Mouse (Mus musculus): ENCODE results near the gene Cpa3. TPM values are rescaled to one million over a fixed set of nuclear protein-coding genes. Genes with fewer than 3 reads are reported as not detected.

Gene Cpa3
- not detected in 2 replicates for polyA plus RNA-seq (2011; ENCODE audit: insufficient read length, low read depth, missing spikeins)

GRCm38 (mm10) chr3:20242050-20242449 lies at the start of gene Cpa3:
Cpa3 (minus strand) TSS chr3:20242181.
- Histone ChIP-seq H3K4me3 (ENCODE audit: insufficient read depth, low read length) (no peak within 1 kb of the TSS), H3K4me1 (ENCODE audit: control insufficient read depth, insufficient read depth, low read length) (no peaks in the 10 kb centered on the region), H3K27ac (ENCODE audit: insufficient read depth, low read length) (no peak within 1 kb of the TSS)
- TF ChIP-seq CTCF (IDR thresholded peaks at IDR 0.05; ENCODE audit: borderline replicate concordance, insufficient read depth, low read length) (no peak), POLR2A (IDR thresholded peaks at IDR 0.05; ENCODE audit: low read depth, low read length) (no peak)

GRCm38 (mm10) chr3:20291370-20291769 lies 49.4 kb upstream of the Cpa3 start:
- Histone ChIP-seq H3K4me1 (ENCODE audit: control insufficient read depth, insufficient read depth, low read length) (no peaks in the 10 kb centered on the region), H3K27ac (ENCODE audit: insufficient read depth, low read length) (no peak overlapping the region), H3K4me3 (ENCODE audit: insufficient read depth, low read length) (no peak overlapping the region)
- TF ChIP-seq POLR2A (IDR thresholded peaks at IDR 0.05; ENCODE audit: low read depth, low read length) = no peak
- no peak for TF ChIP-seq CTCF (IDR thresholded peaks at IDR 0.05; ENCODE audit: borderline replicate concordance, insufficient read depth, low read length)

GRCm38 (mm10) chr3:20288761-20289160 lies 46.8 kb upstream of the Cpa3 start:
- Histone ChIP-seq H3K4me3 (ENCODE audit: insufficient read depth, low read length) (no peak overlapping the region), H3K4me1 (ENCODE audit: control insufficient read depth, insufficient read depth, low read length) (no peaks in the 10 kb centered on the region), H3K27ac (ENCODE audit: insufficient read depth, low read length) (no peak overlapping the region)
- TF ChIP-seq CTCF (IDR thresholded peaks at IDR 0.05; ENCODE audit: borderline replicate concordance, insufficient read depth, low read length) (no peak), POLR2A (IDR thresholded peaks at IDR 0.05; ENCODE audit: low read depth, low read length) (no peak)

DNA sequence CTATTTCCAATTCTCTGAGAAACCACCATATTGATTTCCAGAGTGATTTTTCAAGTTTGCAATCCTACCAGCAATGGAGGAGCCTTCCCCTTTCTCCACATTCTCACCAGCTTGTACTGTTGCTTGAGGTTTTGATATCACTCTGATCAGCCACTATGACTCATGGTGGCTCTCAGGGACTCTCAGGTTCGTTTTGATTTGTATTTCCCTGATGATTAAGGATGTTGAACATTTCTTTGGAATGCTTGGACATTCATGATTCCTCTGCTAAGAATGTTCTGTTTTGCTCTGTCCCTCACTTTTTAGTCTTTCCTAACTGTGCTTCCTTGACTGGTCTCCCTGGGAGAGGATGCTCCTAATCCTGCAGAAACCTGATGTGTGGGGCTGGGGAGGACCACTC lies 39.8 kb upstream of the Cpa3 start:
- peaks cover 4% of the 10 kb centered on the region for H3K4me1 ChIP-seq (ENCODE audit: control insufficient read depth, insufficient read depth, low read length)
- H3K4me3 ChIP-seq (ENCODE audit: insufficient read depth, low read length) = no peak overlapping the region
- TF ChIP-seq CTCF (IDR thresholded peaks at IDR 0.05; ENCODE audit: borderline replicate concordance, insufficient read depth, low read length) (no peak), POLR2A (IDR thresholded peaks at IDR 0.05; ENCODE audit: low read depth, low read length) (no peak)
- H3K27ac ChIP-seq (ENCODE audit: insufficient read depth, low read length) = peak overlapping the region; percentile 67; the same call in 1 of the 2 replicates

GRCm38 (mm10) chr3:20275633-20276032 lies 33.7 kb upstream of the Cpa3 start, which contains the start of gene Cpb1:
Cpb1 (minus strand) TSS chr3:20275733.
- H3K27ac ChIP-seq (ENCODE audit: insufficient read depth, low read length) = peak within 1 kb of the TSS; percentile 11; the same call in 1 of the 2 replicates
- TF ChIP-seq CTCF (IDR thresholded peaks at IDR 0.05; ENCODE audit: borderline replicate concordance, insufficient read depth, low read length) (no peak), POLR2A (IDR thresholded peaks at IDR 0.05; ENCODE audit: low read depth, low read length) (no peak)
- no peaks in the 10 kb centered on the region; the same call in 1 of the 2 replicates for H3K4me1 ChIP-seq (ENCODE audit: control insufficient read depth, insufficient read depth, low read length)
- H3K4me3 ChIP-seq (ENCODE audit: insufficient read depth, low read length) = no peak within 1 kb of the TSS

DNA sequence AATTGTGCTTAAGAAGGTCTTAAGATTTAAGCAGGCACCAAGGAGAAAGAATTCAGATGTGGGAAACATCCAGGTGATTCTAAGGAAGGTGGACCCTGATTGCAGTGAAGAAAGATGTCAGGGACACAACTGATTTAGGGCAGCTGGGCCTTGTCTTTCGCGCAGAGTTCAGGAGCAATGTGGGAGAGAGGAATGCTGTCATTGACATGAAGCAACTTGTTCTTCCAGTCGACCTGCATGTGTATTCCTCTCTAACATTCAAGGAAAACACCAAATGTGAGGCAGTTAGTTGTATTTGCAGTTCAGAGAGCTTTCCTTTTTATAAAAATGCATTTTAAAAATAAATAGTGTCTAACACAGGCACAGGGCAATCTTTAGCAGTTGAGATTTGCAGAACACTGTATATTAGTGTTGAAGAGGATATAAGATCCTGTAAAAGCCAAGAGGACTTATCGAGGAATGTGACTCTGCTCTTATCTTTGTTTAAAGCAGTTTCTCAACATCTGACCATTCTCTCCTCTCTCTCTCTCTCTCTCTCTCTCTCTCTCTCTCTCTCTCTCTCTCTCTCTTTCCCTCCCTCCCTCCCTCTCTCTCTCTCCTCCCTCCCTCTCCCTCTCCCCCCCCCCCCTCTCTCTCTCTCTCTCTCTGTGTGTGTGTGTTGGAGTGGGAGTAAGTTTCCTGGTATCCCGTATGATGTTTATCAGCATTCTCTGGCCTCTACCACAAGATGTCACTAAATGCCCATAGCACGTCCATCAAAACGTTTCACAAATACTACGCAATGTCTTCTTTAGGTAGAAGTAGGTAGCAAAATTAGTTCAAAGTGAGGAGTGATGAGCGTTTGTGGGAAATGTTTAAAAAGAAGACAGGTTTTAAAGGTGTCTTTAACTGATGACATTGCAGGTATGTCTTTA lies 12.8 kb upstream of the Cpa3 start:
- H3K4me3 ChIP-seq (ENCODE audit: insufficient read depth, low read length) = no peak overlapping the region
- 0 out of 2 replicates have a peak, but pooled peaks have one; percentile 9 for TF ChIP-seq CTCF (IDR thresholded peaks at IDR 0.05; ENCODE audit: borderline replicate concordance, insufficient read depth, low read length)
- TF ChIP-seq POLR2A (IDR thresholded peaks at IDR 0.05; ENCODE audit: low read depth, low read length) = no peak
- H3K4me1 ChIP-seq (ENCODE audit: control insufficient read depth, insufficient read depth, low read length) = no peaks in the 10 kb centered on the region
- no peak overlapping the region for H3K27ac ChIP-seq (ENCODE audit: insufficient read depth, low read length)

DNA sequence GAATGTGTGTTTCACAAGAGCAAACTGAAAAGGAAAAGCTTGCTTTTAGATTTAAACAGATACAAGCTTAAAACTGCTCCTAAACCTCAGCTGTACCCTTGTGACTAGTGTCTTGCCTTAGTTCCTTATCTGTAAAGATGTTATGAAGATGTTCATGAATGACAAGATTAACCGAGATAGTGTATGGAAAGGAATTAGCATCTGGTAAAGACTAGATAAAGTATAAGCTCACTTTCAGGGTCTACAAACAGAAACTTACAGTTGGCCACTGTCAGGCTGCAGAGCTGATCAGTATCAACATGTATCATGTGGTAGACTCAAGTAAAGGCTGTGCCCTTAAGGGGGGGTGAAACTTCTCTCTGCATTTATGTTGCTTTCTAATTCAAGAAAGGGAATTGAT lies 1.9 kb upstream of the Cpa3 start:
- Histone ChIP-seq H3K4me1 (ENCODE audit: control insufficient read depth, insufficient read depth, low read length) (no peaks in the 10 kb centered on the region), H3K27ac (ENCODE audit: insufficient read depth, low read length) (no peak overlapping the region), H3K4me3 (ENCODE audit: insufficient read depth, low read length) (no peak overlapping the region)
- TF ChIP-seq POLR2A (IDR thresholded peaks at IDR 0.05; ENCODE audit: low read depth, low read length) (no peak), CTCF (IDR thresholded peaks at IDR 0.05; ENCODE audit: borderline replicate concordance, insufficient read depth, low read length) (no peak)

- Histone ChIP-seq H3K27ac (ENCODE audit: insufficient read depth, low read length) (no peak overlapping the region), H3K4me3 (ENCODE audit: insufficient read depth, low read length) (no peak overlapping the region), H3K4me1 (ENCODE audit: control insufficient read depth, insufficient read depth, low read length) (no peaks in the 10 kb centered on the region)
- TF ChIP-seq POLR2A (IDR thresholded peaks at IDR 0.05; ENCODE audit: low read depth, low read length) (no peak), CTCF (IDR thresholded peaks at IDR 0.05; ENCODE audit: borderline replicate concordance, insufficient read depth, low read length) (no peak)
These were observed 2.2 kb downstream of the Cpa3 start for GRCm38 (mm10) chr3:20239741-20240140.

- TF ChIP-seq CTCF (IDR thresholded peaks at IDR 0.05; ENCODE audit: borderline replicate concordance, insufficient read depth, low read length) (no peak), POLR2A (IDR thresholded peaks at IDR 0.05; ENCODE audit: low read depth, low read length) (no peak)
- Histone ChIP-seq H3K4me3 (ENCODE audit: insufficient read depth, low read length) (no peak overlapping the region), H3K4me1 (ENCODE audit: control insufficient read depth, insufficient read depth, low read length) (no peaks in the 10 kb centered on the region), H3K27ac (ENCODE audit: insufficient read depth, low read length) (no peak overlapping the region)
These were observed 5.0 kb downstream of the Cpa3 start for GRCm38 (mm10) chr3:20236965-20237364.

GRCm38 (mm10) chr3:20229027-20229426 lies 13.0 kb downstream of the Cpa3 start:
- Histone ChIP-seq H3K4me3 (ENCODE audit: insufficient read depth, low read length) (no peak overlapping the region), H3K4me1 (ENCODE audit: control insufficient read depth, insufficient read depth, low read length) (no peaks in the 10 kb centered on the region), H3K27ac (ENCODE audit: insufficient read depth, low read length) (no peak overlapping the region)
- TF ChIP-seq CTCF (IDR thresholded peaks at IDR 0.05; ENCODE audit: borderline replicate concordance, insufficient read depth, low read length) = no peak
- no peak for TF ChIP-seq POLR2A (IDR thresholded peaks at IDR 0.05; ENCODE audit: low read depth, low read length)
